In the genomic region with DNA sequence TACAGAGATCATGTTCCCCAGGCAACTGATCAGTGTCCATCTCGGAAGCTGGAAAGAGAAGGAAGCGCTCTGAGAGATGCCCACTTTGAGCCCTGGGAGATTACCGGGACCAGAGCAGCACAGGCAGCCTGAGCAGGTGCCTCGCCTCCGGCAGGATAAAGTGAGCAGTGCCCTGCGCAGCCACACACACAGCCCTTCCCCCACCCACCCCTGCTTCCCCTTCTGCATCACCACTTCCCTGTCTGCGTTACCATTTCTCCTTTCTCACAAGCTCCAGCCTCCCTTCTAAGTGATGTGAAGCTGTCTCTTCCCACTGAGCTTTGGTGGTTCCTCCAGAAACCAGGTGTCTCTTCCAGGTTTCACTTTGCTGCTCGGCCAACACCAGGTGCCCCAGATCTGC, we compare ENCODE assay signal across 8 mouse cellular contexts. TPM values are rescaled to one million over a fixed set of nuclear protein-coding genes. Genes with fewer than 3 reads are reported as not detected.
DNase-seq lines count a peak whose midpoint lies in the region; ATAC-seq and TF ChIP-seq lines count a peak whose summit lies in the region.

No protein-coding gene starts in this region.

- no peak for TF ChIP-seq POLR2A in small intestine, adult 2 months (IDR thresholded peaks at IDR 0.05; ENCODE audit: low read depth, low read length)

- no peak overlapping the region for H3K9ac ChIP-seq in heart, embryonic 13.5 days
- 0 out of 2 replicates have a peak overlapping the region, but pooled peaks have one; percentile 12 for H3K9ac ChIP-seq in neural tube, embryonic 13.5 days
- H3K9ac ChIP-seq in intestine, embryonic 16.5 days (ENCODE audit: low read depth, low read length) = no peak overlapping the region

- 42% methylated on average over 8 of the region's 8 CpGs for WGBS in heart, embryonic 13.5 days
- 51% methylated on average over 8 of the region's 8 CpGs for WGBS in neural tube, embryonic 13.5 days
- 47% methylated on average over 8 of the region's 8 CpGs for WGBS in intestine, embryonic 16.5 days
- WGBS in small intestine, adult 2 months = 63% methylated on average over 8 of the region's 8 CpGs

- H3K27me3 ChIP-seq in heart, embryonic 13.5 days (replicated peaks) = peaks cover 3% of the 10 kb centered on the region; the same call in 1 of the 2 replicates
- H3K27me3 ChIP-seq in neural tube, embryonic 13.5 days = no peaks in the 10 kb centered on the region
- H3K27me3 ChIP-seq in intestine, embryonic 16.5 days (replicated peaks; ENCODE audit: control insufficient read depth, insufficient read depth, low read length) = no peaks in the 10 kb centered on the region
- no peaks in the 10 kb centered on the region for H3K27me3 ChIP-seq in small intestine, adult 2 months (ENCODE audit: control insufficient read depth, insufficient read depth, low read length)

- H3K4me3 ChIP-seq in heart, embryonic 13.5 days = no peak overlapping the region
- no peak overlapping the region for H3K4me3 ChIP-seq in neural tube, embryonic 13.5 days
- H3K4me3 ChIP-seq in intestine, embryonic 16.5 days (ENCODE audit: low read length) = no peak overlapping the region
- peak overlapping the region; percentile 43 for H3K4me3 ChIP-seq in small intestine, adult 2 months (ENCODE audit: low read depth, low read length)

- H3K27ac ChIP-seq in heart, embryonic 13.5 days (replicated peaks) = peak overlapping the region; percentile 65; the same call in 1 of the 2 replicates
- no peak overlapping the region for H3K27ac ChIP-seq in neural tube, embryonic 13.5 days (replicated peaks)
- H3K27ac ChIP-seq in intestine, embryonic 16.5 days (ENCODE audit: low read length) = peak overlapping the region; percentile 35; the same call in 1 of the 2 replicates
- H3K27ac ChIP-seq in small intestine, adult 2 months (ENCODE audit: insufficient read depth, low read depth, low read length) = peak overlapping the region; percentile 30; the same call in 1 of the 2 replicates

- H3K36me3 ChIP-seq in heart, embryonic 13.5 days = no peaks in the 10 kb centered on the region
- no peaks in the 10 kb centered on the region for H3K36me3 ChIP-seq in neural tube, embryonic 13.5 days
- no peaks in the 10 kb centered on the region for H3K36me3 ChIP-seq in intestine, embryonic 16.5 days (ENCODE audit: control insufficient read depth, insufficient read depth, low read length)
- no peaks in the 10 kb centered on the region for H3K36me3 ChIP-seq in small intestine, adult 2 months (ENCODE audit: control insufficient read depth, insufficient read depth, low read length)

- H3K9me3 ChIP-seq in heart, embryonic 13.5 days = no peaks in the 10 kb centered on the region
- no peaks in the 10 kb centered on the region for H3K9me3 ChIP-seq in neural tube, embryonic 13.5 days
- H3K9me3 ChIP-seq in intestine, embryonic 16.5 days (ENCODE audit: control insufficient read depth, low read length) = no peaks in the 10 kb centered on the region

- no peak for DNase-seq in heart, postnatal 10 days
- DNase-seq in neural tube, embryonic 10.5 days (ENCODE audit: extremely low spot score, low spot score) = no peak
- DNase-seq in cerebellum, postnatal 10 days = no peak
- no peak for DNase-seq in cerebellum, adult 8-10 months

- no peak for ATAC-seq in heart, embryonic 13.5 days (ENCODE audit: extremely low read depth, insufficient number of reproducible peaks, low FRiP score, low TSS enrichment)
- no peak for ATAC-seq in neural tube, embryonic 13.5 days (ENCODE audit: low read depth)
- no peak for ATAC-seq in intestine, embryonic 16.5 days

- H3K4me1 ChIP-seq in heart, embryonic 13.5 days = peaks cover 15% of the 10 kb centered on the region
- peaks cover 8% of the 10 kb centered on the region for H3K4me1 ChIP-seq in neural tube, embryonic 13.5 days (replicated peaks)
- peaks cover 9% of the 10 kb centered on the region for H3K4me1 ChIP-seq in intestine, embryonic 16.5 days (ENCODE audit: control insufficient read depth, insufficient read depth, low read length)
- H3K4me1 ChIP-seq in small intestine, adult 2 months (ENCODE audit: control insufficient read depth, insufficient read depth, insufficient read length, low read length) = peaks cover 10% of the 10 kb centered on the region

- no peak for TF ChIP-seq CTCF in small intestine, adult 2 months (IDR thresholded peaks at IDR 0.05; ENCODE audit: extremely low read depth, insufficient read length, insufficient replicate concordance, low read depth, low read length)

- 0 out of 2 replicates have a peak overlapping the region, but pooled peaks have one; percentile 9 for H3K4me2 ChIP-seq in heart, embryonic 13.5 days
- H3K4me2 ChIP-seq in neural tube, embryonic 13.5 days = no peak overlapping the region
- H3K4me2 ChIP-seq in intestine, embryonic 16.5 days (ENCODE audit: low read depth, low read length) = no peak overlapping the region

- intact Hi-C loops in heart, postnatal 10 days (cut with DNase I) = no loop called here

RNA-seq across cellular contexts. Expression of gene Notch4, which starts 2.9 kb away (rescaled TPM):
- polyA plus RNA-seq in heart, embryonic 13.5 days (2015; fragmentation: Nextera tagmentation; extraction: Ambion mirVana) = 5.5 and 7.0 TPM in 2 replicates
- total RNA-seq in heart, postnatal 10 days (2021) = 10 to 100 TPM; 41.8 to 56.5 TPM
- 5.4 and 9.5 TPM in 2 replicates for polyA plus RNA-seq in neural tube, embryonic 13.5 days (2015; fragmentation: Nextera tagmentation; extraction: Ambion mirVana)
- polyA plus RNA-seq in intestine, embryonic 16.5 days (2015; fragmentation: Nextera tagmentation; extraction: Ambion mirVana) = 2.5 and 3.8 TPM in 2 replicates
- 12.1 and 16.7 TPM in 2 replicates for polyA plus RNA-seq in small intestine, adult 2 months (2012; rRNA removed)

RNA-seq across cellular contexts. Expression of gene Gpsm3, which starts 28.4 kb away (rescaled TPM):
- polyA plus RNA-seq in heart, embryonic 13.5 days (2015; fragmentation: Nextera tagmentation; extraction: Ambion mirVana) = 6.8 and 7.0 TPM in 2 replicates
- 1 to 10 TPM; 5.1 to 5.6 TPM for total RNA-seq in heart, postnatal 10 days (2021)
- 4.8 and 5.3 TPM in 2 replicates for polyA plus RNA-seq in neural tube, embryonic 13.5 days (2015; fragmentation: Nextera tagmentation; extraction: Ambion mirVana)
- polyA plus RNA-seq in intestine, embryonic 16.5 days (2015; fragmentation: Nextera tagmentation; extraction: Ambion mirVana) = 12.0 and 12.5 TPM in 2 replicates
- polyA plus RNA-seq in small intestine, adult 2 months (2012; rRNA removed) = 3.5 and 8.1 TPM in 2 replicates

RNA-seq across cellular contexts. Expression of gene Pbx2, which starts 29.9 kb away (rescaled TPM):
- 7.0 and 7.3 TPM in 2 replicates for polyA plus RNA-seq in heart, embryonic 13.5 days (2015; fragmentation: Nextera tagmentation; extraction: Ambion mirVana)
- 10 to 100 TPM; 26.1 to 30.4 TPM for total RNA-seq in heart, postnatal 10 days (2021)
- polyA plus RNA-seq in neural tube, embryonic 13.5 days (2015; fragmentation: Nextera tagmentation; extraction: Ambion mirVana) = 9.2 and 10.2 TPM in 2 replicates
- polyA plus RNA-seq in intestine, embryonic 16.5 days (2015; fragmentation: Nextera tagmentation; extraction: Ambion mirVana) = 5.6 and 6.9 TPM in 2 replicates
- polyA plus RNA-seq in small intestine, adult 2 months (2012; rRNA removed) = 16.1 and 32.2 TPM in 2 replicates

RNA-seq across cellular contexts. Expression of gene Ager, which starts 36.5 kb away (rescaled TPM):
- 3.7 and 4.0 TPM in 2 replicates for polyA plus RNA-seq in heart, embryonic 13.5 days (2015; fragmentation: Nextera tagmentation; extraction: Ambion mirVana)
- total RNA-seq in heart, postnatal 10 days (2021) = 1 to 10 TPM; 1.1 to 1.6 TPM
- 2.0 and 2.2 TPM in 2 replicates for polyA plus RNA-seq in neural tube, embryonic 13.5 days (2015; fragmentation: Nextera tagmentation; extraction: Ambion mirVana)
- polyA plus RNA-seq in intestine, embryonic 16.5 days (2015; fragmentation: Nextera tagmentation; extraction: Ambion mirVana) = 2.3 and 2.4 TPM in 2 replicates
- 0.90 and 1.7 TPM in 2 replicates for polyA plus RNA-seq in small intestine, adult 2 months (2012; rRNA removed)

RNA-seq across cellular contexts. Expression of gene Rnf5, which starts 42.3 kb away (rescaled TPM):
- 106 and 120 TPM in 2 replicates for polyA plus RNA-seq in heart, embryonic 13.5 days (2015; fragmentation: Nextera tagmentation; extraction: Ambion mirVana)
- total RNA-seq in heart, postnatal 10 days (2021) = 10 to 100 TPM; 37.0 to 39.2 TPM
- polyA plus RNA-seq in neural tube, embryonic 13.5 days (2015; fragmentation: Nextera tagmentation; extraction: Ambion mirVana) = 260 and 270 TPM in 2 replicates
- polyA plus RNA-seq in intestine, embryonic 16.5 days (2015; fragmentation: Nextera tagmentation; extraction: Ambion mirVana) = 190 and 197 TPM in 2 replicates
- polyA plus RNA-seq in small intestine, adult 2 months (2012; rRNA removed) = 66.7 and 147 TPM in 2 replicates
